Mouse (Mus musculus): ENCODE data around the gene Exo5. TPM values are rescaled to one million over a fixed set of nuclear protein-coding genes. Genes with fewer than 3 reads are reported as not detected.

The Exo5 gene
- polyA plus RNA-seq, 1 experiment: 12.4 TPM

DNA sequence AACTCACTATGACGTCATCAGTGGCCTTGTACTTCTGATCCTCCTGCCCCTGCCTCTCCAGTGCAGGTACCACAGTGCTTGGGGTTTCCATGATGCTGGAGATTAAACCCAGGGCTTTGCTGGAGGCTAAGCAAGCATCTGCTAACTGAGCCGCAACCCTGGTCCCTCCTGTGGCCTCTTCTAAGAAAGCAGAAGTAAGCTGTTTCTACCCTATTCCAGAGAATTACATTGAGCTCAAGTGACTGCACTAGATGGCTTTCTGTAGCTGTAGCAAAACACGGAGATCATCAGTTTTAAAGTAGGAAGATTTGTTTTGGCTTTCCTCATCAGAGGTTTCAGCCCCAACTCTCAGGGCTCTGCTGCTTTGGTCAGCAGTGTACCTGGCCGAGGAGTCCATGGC is 10.3 kb downstream of the Exo5 start:
- H3K27ac ChIP-seq (ENCODE audit: control insufficient read depth, insufficient read depth, low read depth, low read length, poor library complexity): peak overlapping the region; percentile 67
- 14% methylated on average over 4 of the region's 4 CpGs for WGBS
- H3K4me3 ChIP-seq (replicated peaks; ENCODE audit: control insufficient read depth, low read depth, low read length): no peak overlapping the region
- peaks cover 6% of the 10 kb centered on the region for H3K4me1 ChIP-seq (ENCODE audit: control insufficient read depth, insufficient read depth, low read length)
- TF ChIP-seq POLR2A (IDR thresholded peaks at IDR 0.05; ENCODE audit: borderline replicate concordance, control insufficient read depth, low read depth, low read length) (no peak), CTCF (IDR thresholded peaks at IDR 0.05; ENCODE audit: control insufficient read depth, insufficient read depth, low read length) (no peak)

DNA sequence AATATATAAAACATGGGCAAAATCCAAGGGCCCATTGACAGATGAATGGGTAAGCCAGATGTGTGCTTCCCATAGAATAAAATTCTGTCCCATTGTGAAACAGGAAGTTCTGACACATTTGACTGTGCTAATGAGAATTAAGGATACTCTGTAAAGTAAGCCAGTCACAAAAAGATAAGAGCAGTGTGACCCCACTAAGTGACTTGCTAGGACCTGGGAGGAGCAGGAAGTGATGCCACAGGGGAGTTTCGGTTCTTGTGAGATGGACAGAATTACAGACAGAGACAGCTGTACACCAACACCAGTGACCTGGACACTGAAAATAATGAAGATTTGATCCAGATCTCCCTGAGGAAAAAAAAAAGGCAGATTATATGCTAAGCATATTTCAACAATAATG is 11.0 kb downstream of the Exo5 start:
- WGBS: 4% methylated on average over 1 of the region's 1 CpGs
- H3K27ac ChIP-seq (ENCODE audit: control insufficient read depth, insufficient read depth, low read depth, low read length, poor library complexity): no peak overlapping the region
- no peak for TF ChIP-seq CTCF (IDR thresholded peaks at IDR 0.05; ENCODE audit: control insufficient read depth, insufficient read depth, low read length)

DNA sequence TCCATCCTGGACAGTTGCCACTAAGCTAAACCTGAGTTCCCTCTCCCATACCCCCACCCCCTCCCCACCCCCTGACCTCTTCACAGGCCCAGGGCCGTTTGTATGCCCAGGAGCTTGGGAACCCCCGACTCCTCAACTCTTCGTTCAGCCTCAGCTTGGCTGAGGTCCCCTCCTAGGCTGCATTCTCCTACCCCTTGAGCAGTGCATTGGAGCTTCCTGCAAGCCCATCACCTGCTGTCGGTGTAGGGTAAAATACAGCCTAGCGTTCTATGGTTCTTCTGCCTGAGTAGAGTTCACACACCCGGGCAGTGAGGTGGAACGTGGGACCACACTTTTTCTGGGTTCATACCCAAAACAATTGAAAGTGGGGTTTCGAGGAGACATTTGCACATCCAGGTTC is 11.4 kb downstream of the Exo5 start:
- no peak overlapping the region for H3K27ac ChIP-seq (ENCODE audit: control insufficient read depth, insufficient read depth, low read depth, low read length, poor library complexity)
- 68% methylated on average over 8 of the region's 8 CpGs for WGBS
- TF ChIP-seq POLR2A (IDR thresholded peaks at IDR 0.05; ENCODE audit: borderline replicate concordance, control insufficient read depth, low read depth, low read length): no peak
- TF ChIP-seq CTCF (IDR thresholded peaks at IDR 0.05; ENCODE audit: control insufficient read depth, insufficient read depth, low read length): no peak
- H3K4me1 ChIP-seq (ENCODE audit: control insufficient read depth, insufficient read depth, low read length): peaks cover 6% of the 10 kb centered on the region
- H3K4me3 ChIP-seq (replicated peaks; ENCODE audit: control insufficient read depth, low read depth, low read length): no peak overlapping the region

More for the DNA sequence above, 11.0 kb downstream of the Exo5 start:
- Histone ChIP-seq H3K4me3 (replicated peaks; ENCODE audit: control insufficient read depth, low read depth, low read length) (no peak overlapping the region), H3K4me1 (ENCODE audit: control insufficient read depth, insufficient read depth, low read length) (peaks cover 6% of the 10 kb centered on the region)

DNA sequence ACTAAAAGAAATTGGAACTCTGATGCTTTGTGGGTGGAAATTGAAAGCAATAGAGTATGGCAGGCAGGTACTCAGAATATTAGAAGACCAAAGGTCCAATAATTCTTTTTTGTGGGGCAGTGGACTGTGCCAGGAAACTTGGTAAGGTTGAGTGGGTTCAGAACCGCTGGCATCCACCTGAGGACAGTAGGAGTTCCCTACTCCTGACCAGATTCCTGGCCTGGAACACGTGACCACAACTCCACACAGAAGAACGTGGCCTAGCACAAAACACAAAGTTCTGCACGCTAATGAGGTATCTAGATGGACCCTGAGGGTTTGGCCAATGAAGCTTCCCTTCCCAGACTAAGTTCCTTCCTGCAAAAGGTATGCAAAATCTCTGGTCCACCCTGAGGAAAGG is 12.0 kb downstream of the Exo5 start:
- TF ChIP-seq CTCF (IDR thresholded peaks at IDR 0.05; ENCODE audit: control insufficient read depth, insufficient read depth, low read length): no peak
- TF ChIP-seq POLR2A (IDR thresholded peaks at IDR 0.05; ENCODE audit: borderline replicate concordance, control insufficient read depth, low read depth, low read length): no peak
- Histone ChIP-seq H3K27ac (ENCODE audit: control insufficient read depth, insufficient read depth, low read depth, low read length, poor library complexity) (no peak overlapping the region), H3K4me3 (replicated peaks; ENCODE audit: control insufficient read depth, low read depth, low read length) (no peak overlapping the region), H3K4me1 (ENCODE audit: control insufficient read depth, insufficient read depth, low read length) (peaks cover 6% of the 10 kb centered on the region)
- 60% methylated on average over 4 of the region's 4 CpGs for WGBS

DNA sequence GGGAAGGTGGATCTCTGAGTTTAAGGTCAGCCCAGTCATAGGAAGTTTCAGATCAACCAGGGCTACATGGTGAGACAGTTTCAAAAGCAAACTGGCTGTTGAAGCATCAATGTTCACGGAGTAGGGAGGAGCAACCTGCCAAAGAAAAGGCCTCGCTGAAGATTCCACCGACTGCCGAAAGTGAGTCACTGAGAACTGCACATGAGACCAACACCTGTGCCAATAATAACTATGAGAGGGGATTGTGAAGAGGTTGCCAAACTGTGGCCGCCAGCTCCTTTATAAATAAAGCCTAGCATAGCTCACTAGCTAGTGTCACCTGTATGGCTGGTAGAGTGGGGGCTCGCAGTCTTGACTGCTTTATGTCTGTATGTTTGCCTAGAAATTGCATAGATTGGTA is 13.7 kb downstream of the Exo5 start:
- TF ChIP-seq POLR2A (IDR thresholded peaks at IDR 0.05; ENCODE audit: borderline replicate concordance, control insufficient read depth, low read depth, low read length) (no peak), CTCF (IDR thresholded peaks at IDR 0.05; ENCODE audit: control insufficient read depth, insufficient read depth, low read length) (no peak)
- 91% methylated on average over 6 of the region's 6 CpGs for WGBS
- Histone ChIP-seq H3K4me1 (ENCODE audit: control insufficient read depth, insufficient read depth, low read length) (peaks cover 6% of the 10 kb centered on the region), H3K27ac (ENCODE audit: control insufficient read depth, insufficient read depth, low read depth, low read length, poor library complexity) (no peak overlapping the region), H3K4me3 (replicated peaks; ENCODE audit: control insufficient read depth, low read depth, low read length) (no peak overlapping the region)

DNA sequence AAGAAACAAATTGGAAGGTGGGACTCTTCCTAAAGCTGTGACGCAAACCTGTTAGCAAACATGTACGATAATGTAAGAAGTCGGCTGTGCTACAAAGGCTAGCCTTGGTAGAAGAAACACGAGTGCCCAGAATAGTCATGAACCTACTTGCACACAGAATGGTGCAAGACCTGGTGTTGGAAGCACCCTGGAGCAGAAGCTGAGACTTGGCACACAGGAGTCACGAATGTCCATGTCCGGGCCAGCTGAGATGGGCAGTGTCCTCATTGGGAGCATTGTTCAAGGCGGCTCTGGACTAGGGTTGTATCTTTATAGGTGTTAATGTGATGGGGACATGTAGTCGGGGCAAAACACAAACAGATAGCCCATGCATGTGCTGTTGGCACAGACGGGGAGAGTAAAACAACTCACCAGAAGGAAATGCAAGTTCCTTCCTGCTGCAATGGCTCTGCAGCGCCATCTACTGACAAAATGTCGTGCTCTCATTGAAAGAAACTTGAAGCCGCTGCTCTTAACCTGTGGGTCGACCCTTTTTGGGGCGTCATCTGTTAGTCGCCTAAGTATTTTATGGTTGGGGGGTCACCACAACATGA is 15.2 kb downstream of the Exo5 start:
- H3K4me1 ChIP-seq (ENCODE audit: control insufficient read depth, insufficient read depth, low read length): peaks cover 4% of the 10 kb centered on the region
- H3K27ac ChIP-seq (ENCODE audit: control insufficient read depth, insufficient read depth, low read depth, low read length, poor library complexity): no peak overlapping the region
- 19% methylated on average over 15 of the region's 15 CpGs for WGBS
- TF ChIP-seq POLR2A (IDR thresholded peaks at IDR 0.05; ENCODE audit: borderline replicate concordance, control insufficient read depth, low read depth, low read length) (no peak), CTCF (IDR thresholded peaks at IDR 0.05; ENCODE audit: control insufficient read depth, insufficient read depth, low read length) (peak; percentile 74)
- H3K4me3 ChIP-seq (replicated peaks; ENCODE audit: control insufficient read depth, low read depth, low read length): no peak overlapping the region

DNA sequence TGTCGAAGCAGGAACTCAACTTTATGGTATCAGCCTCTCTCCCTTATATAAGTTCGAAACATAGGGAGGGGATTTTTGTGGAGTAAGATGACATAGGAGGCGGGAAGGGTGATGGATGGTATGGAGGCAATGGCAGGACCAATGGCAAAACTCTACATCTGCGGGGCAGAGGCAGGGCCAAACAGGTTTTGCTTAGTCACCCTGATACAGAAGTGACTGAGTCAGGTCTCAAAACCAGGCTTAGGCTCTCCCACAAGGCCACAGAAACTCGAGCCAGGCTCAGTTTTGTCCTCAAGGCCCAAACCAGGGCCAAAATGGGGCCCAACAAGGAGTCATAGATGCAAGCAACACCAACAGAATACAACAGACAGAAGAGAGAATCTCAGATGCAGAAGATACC is 19.2 kb downstream of the Exo5 start:
- H3K4me1 ChIP-seq (ENCODE audit: control insufficient read depth, insufficient read depth, low read length): peaks cover 2% of the 10 kb centered on the region
- TF ChIP-seq CTCF (IDR thresholded peaks at IDR 0.05; ENCODE audit: control insufficient read depth, insufficient read depth, low read length) (no peak), POLR2A (IDR thresholded peaks at IDR 0.05; ENCODE audit: borderline replicate concordance, control insufficient read depth, low read depth, low read length) (no peak)
- 54% methylated on average over 5 of the region's 5 CpGs for WGBS
- no peak overlapping the region for H3K27ac ChIP-seq (ENCODE audit: control insufficient read depth, insufficient read depth, low read depth, low read length, poor library complexity)
- no peak overlapping the region for H3K4me3 ChIP-seq (replicated peaks; ENCODE audit: control insufficient read depth, low read depth, low read length)

DNA sequence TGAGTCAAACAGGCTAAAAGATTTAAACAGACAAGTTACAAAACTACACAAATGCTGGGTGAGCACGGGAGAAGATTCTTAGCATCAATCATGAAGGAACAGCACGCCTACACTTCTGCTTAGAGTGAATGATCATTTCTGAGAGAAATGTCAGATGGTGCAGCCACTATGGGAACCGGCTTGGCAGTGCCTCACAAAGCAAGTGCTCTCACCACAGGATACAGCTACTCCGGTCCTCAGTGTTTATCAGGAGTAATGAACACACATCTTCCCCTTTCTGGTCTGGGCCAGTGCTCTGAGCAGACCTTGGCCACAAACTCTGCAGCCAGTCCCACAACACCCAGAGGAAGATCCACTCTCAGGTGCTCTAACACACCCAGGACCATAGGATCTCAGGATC is 20.3 kb downstream of the Exo5 start:
- WGBS: 9% methylated on average over 4 of the region's 4 CpGs
- Histone ChIP-seq H3K4me3 (replicated peaks; ENCODE audit: control insufficient read depth, low read depth, low read length) (no peak overlapping the region), H3K4me1 (ENCODE audit: control insufficient read depth, insufficient read depth, low read length) (peaks cover under 1% of the 10 kb centered on the region), H3K27ac (ENCODE audit: control insufficient read depth, insufficient read depth, low read depth, low read length, poor library complexity) (no peak overlapping the region)
- TF ChIP-seq POLR2A (IDR thresholded peaks at IDR 0.05; ENCODE audit: borderline replicate concordance, control insufficient read depth, low read depth, low read length) (no peak), CTCF (IDR thresholded peaks at IDR 0.05; ENCODE audit: control insufficient read depth, insufficient read depth, low read length) (no peak)
